Mouse (Mus musculus): ENCODE results near the gene Jmjd4. TPM values are rescaled to one million over a fixed set of nuclear protein-coding genes. Genes with fewer than 3 reads are reported as not detected.

Gene Jmjd4
- polyA plus RNA-seq, 1 experiment from 2014 or later: 12.0 TPM

GRCm38 (mm10) chr11:59456346-59456745 is 6.5 kb downstream of the Jmjd4 start:
- H3K27ac ChIP-seq (ENCODE audit: low read depth, low read length): no peak overlapping the region
- DNase-seq (ENCODE audit: low spot score) (no peak), ATAC-seq (no peak)
- no peak overlapping the region for H3K9ac ChIP-seq (ENCODE audit: low read length)
- H3K4me2 ChIP-seq (ENCODE audit: low read length): no peak overlapping the region
- peaks cover 61% of the 10 kb centered on the region for H3K36me3 ChIP-seq (ENCODE audit: control insufficient read depth, insufficient read depth, low read length)
- H3K27me3 ChIP-seq (replicated peaks; ENCODE audit: control insufficient read depth, insufficient read depth, low read length): no peaks in the 10 kb centered on the region
- H3K9me3 ChIP-seq (replicated peaks; ENCODE audit: control insufficient read depth, low read length): no peaks in the 10 kb centered on the region
- no peaks in the 10 kb centered on the region for H3K4me1 ChIP-seq (ENCODE audit: control insufficient read depth, insufficient read depth, low read length)
- WGBS: 93% methylated on average over 2 of the region's 2 CpGs
- H3K4me3 ChIP-seq (ENCODE audit: low read depth, low read length): no peak overlapping the region

- Histone ChIP-seq H3K9me3 (replicated peaks; ENCODE audit: control insufficient read depth, low read length) (no peaks in the 10 kb centered on the region), H3K27ac (ENCODE audit: low read depth, low read length) (no peak overlapping the region), H3K4me1 (ENCODE audit: control insufficient read depth, insufficient read depth, low read length) (no peaks in the 10 kb centered on the region), H3K36me3 (ENCODE audit: control insufficient read depth, insufficient read depth, low read length) (peaks cover 62% of the 10 kb centered on the region), H3K9ac (ENCODE audit: low read length) (no peak overlapping the region), H3K27me3 (replicated peaks; ENCODE audit: control insufficient read depth, insufficient read depth, low read length) (no peaks in the 10 kb centered on the region), H3K4me2 (ENCODE audit: low read length) (no peak overlapping the region), H3K4me3 (ENCODE audit: low read depth, low read length) (no peak overlapping the region)
- no peak for ATAC-seq
- 87% methylated on average over 2 of the region's 2 CpGs for WGBS
- no peak for DNase-seq (ENCODE audit: low spot score)
These were observed 7.0 kb downstream of the Jmjd4 start for GRCm38 (mm10) chr11:59456891-59457290.

GRCm38 (mm10) chr11:59458973-59459372 is 9.1 kb downstream of the Jmjd4 start:
- Histone ChIP-seq H3K36me3 (ENCODE audit: control insufficient read depth, insufficient read depth, low read length) (peaks cover 70% of the 10 kb centered on the region), H3K4me2 (ENCODE audit: low read length) (no peak overlapping the region), H3K9me3 (replicated peaks; ENCODE audit: control insufficient read depth, low read length) (peaks cover 11% of the 10 kb centered on the region), H3K4me3 (ENCODE audit: low read depth, low read length) (no peak overlapping the region), H3K4me1 (ENCODE audit: control insufficient read depth, insufficient read depth, low read length) (no peaks in the 10 kb centered on the region), H3K27ac (ENCODE audit: low read depth, low read length) (no peak overlapping the region), H3K27me3 (replicated peaks; ENCODE audit: control insufficient read depth, insufficient read depth, low read length) (no peaks in the 10 kb centered on the region), H3K9ac (ENCODE audit: low read length) (no peak overlapping the region)
- no peak for DNase-seq (ENCODE audit: low spot score)
- 65% methylated on average over 5 of the region's 5 CpGs for WGBS
- ATAC-seq: no peak

- Histone ChIP-seq H3K4me2 (ENCODE audit: low read length) (no peak overlapping the region), H3K27ac (ENCODE audit: low read depth, low read length) (no peak overlapping the region), H3K9ac (ENCODE audit: low read length) (no peak overlapping the region), H3K9me3 (replicated peaks; ENCODE audit: control insufficient read depth, low read length) (peaks cover 16% of the 10 kb centered on the region), H3K4me1 (ENCODE audit: control insufficient read depth, insufficient read depth, low read length) (no peaks in the 10 kb centered on the region), H3K27me3 (replicated peaks; ENCODE audit: control insufficient read depth, insufficient read depth, low read length) (no peaks in the 10 kb centered on the region), H3K4me3 (ENCODE audit: low read depth, low read length) (no peak overlapping the region), H3K36me3 (ENCODE audit: control insufficient read depth, insufficient read depth, low read length) (peaks cover 64% of the 10 kb centered on the region)
- ATAC-seq (no peak), DNase-seq (ENCODE audit: low spot score) (no peak)
- WGBS: 96% methylated on average over 2 of the region's 2 CpGs
These were observed 10.6 kb downstream of the Jmjd4 start for GRCm38 (mm10) chr11:59460459-59460858.

- H3K27ac ChIP-seq (ENCODE audit: low read depth, low read length): peak overlapping the region; percentile 62; the same call in 1 of the 2 replicates
- H3K4me2 ChIP-seq (ENCODE audit: low read length): peak overlapping the region; percentile 80
- peak overlapping the region; percentile 59 for H3K4me3 ChIP-seq (ENCODE audit: low read depth, low read length)
- WGBS: 8% methylated on average over 37 of the region's 37 CpGs
- DNase-seq (ENCODE audit: low spot score): peak; percentile 12
- H3K9me3 ChIP-seq (replicated peaks; ENCODE audit: control insufficient read depth, low read length): no peaks in the 10 kb centered on the region
- peak overlapping the region; percentile 85 for H3K9ac ChIP-seq (ENCODE audit: low read length)
- no peaks in the 10 kb centered on the region for H3K27me3 ChIP-seq (replicated peaks; ENCODE audit: control insufficient read depth, insufficient read depth, low read length)
- H3K4me1 ChIP-seq (ENCODE audit: control insufficient read depth, insufficient read depth, low read length): peaks cover 5% of the 10 kb centered on the region; the same call in 1 of the 2 replicates
- ATAC-seq: peak; percentile 67
- no peaks in the 10 kb centered on the region for H3K36me3 ChIP-seq (ENCODE audit: control insufficient read depth, insufficient read depth, low read length)
These were observed 21.8 kb downstream of the Jmjd4 start for GRCm38 (mm10) chr11:59471413-59472325.

- no peaks in the 10 kb centered on the region for H3K27me3 ChIP-seq (replicated peaks; ENCODE audit: control insufficient read depth, insufficient read depth, low read length)
- DNase-seq (ENCODE audit: low spot score) (peak; percentile 96), ATAC-seq (peak; percentile 94)
- no peaks in the 10 kb centered on the region for H3K36me3 ChIP-seq (ENCODE audit: control insufficient read depth, insufficient read depth, low read length)
- peak within 1 kb of the TSS; percentile 80 for H3K4me2 ChIP-seq (ENCODE audit: low read length)
- peaks cover 5% of the 10 kb centered on the region; the same call in 1 of the 2 replicates for H3K4me1 ChIP-seq (ENCODE audit: control insufficient read depth, insufficient read depth, low read length)
- no peaks in the 10 kb centered on the region for H3K9me3 ChIP-seq (replicated peaks; ENCODE audit: control insufficient read depth, low read length)
- peak within 1 kb of the TSS; percentile 59 for H3K4me3 ChIP-seq (ENCODE audit: low read depth, low read length)
- peak within 1 kb of the TSS; percentile 62; the same call in 1 of the 2 replicates for H3K27ac ChIP-seq (ENCODE audit: low read depth, low read length)
- under 1% methylated on average over 19 of the region's 19 CpGs for WGBS
- peak within 1 kb of the TSS; percentile 85 for H3K9ac ChIP-seq (ENCODE audit: low read length)
These were observed 22.5 kb downstream of the Jmjd4 start, which contains the start of gene Zfp867 for GRCm38 (mm10) chr11:59472326-59472677. Gene Zfp867 (minus strand): TSS chr11:59472474.

- 71% methylated on average over 6 of the region's 6 CpGs for WGBS
- Histone ChIP-seq H3K4me3 (ENCODE audit: low read depth, low read length) (no peak overlapping the region), H3K27ac (ENCODE audit: low read depth, low read length) (no peak overlapping the region), H3K36me3 (ENCODE audit: control insufficient read depth, insufficient read depth, low read length) (no peaks in the 10 kb centered on the region), H3K4me2 (ENCODE audit: low read length) (no peak overlapping the region), H3K4me1 (ENCODE audit: control insufficient read depth, insufficient read depth, low read length) (no peaks in the 10 kb centered on the region), H3K27me3 (replicated peaks; ENCODE audit: control insufficient read depth, insufficient read depth, low read length) (no peaks in the 10 kb centered on the region), H3K9ac (ENCODE audit: low read length) (no peak overlapping the region), H3K9me3 (replicated peaks; ENCODE audit: control insufficient read depth, low read length) (no peaks in the 10 kb centered on the region)
- DNase-seq (ENCODE audit: low spot score): no peak
- no peak for ATAC-seq
These were observed 27.4 kb downstream of the Jmjd4 start for GRCm38 (mm10) chr11:59477240-59477639.

GRCm38 (mm10) chr11:59483212-59483611 is 33.4 kb downstream of the Jmjd4 start:
- H3K27me3 ChIP-seq (replicated peaks; ENCODE audit: control insufficient read depth, insufficient read depth, low read length): no peaks in the 10 kb centered on the region
- no peak overlapping the region for H3K9ac ChIP-seq (ENCODE audit: low read length)
- no peak for ATAC-seq
- H3K9me3 ChIP-seq (replicated peaks; ENCODE audit: control insufficient read depth, low read length): no peaks in the 10 kb centered on the region
- whole genome bisulfite sequencing: 5% methylated on average over 2 of the region's 2 CpGs
- H3K4me1 ChIP-seq (ENCODE audit: control insufficient read depth, insufficient read depth, low read length): no peaks in the 10 kb centered on the region
- peaks cover 31% of the 10 kb centered on the region for H3K36me3 ChIP-seq (ENCODE audit: control insufficient read depth, insufficient read depth, low read length)
- H3K27ac ChIP-seq (ENCODE audit: low read depth, low read length): no peak overlapping the region
- DNase-seq (ENCODE audit: low spot score): peak; percentile 88
- H3K4me2 ChIP-seq (ENCODE audit: low read length): no peak overlapping the region
- H3K4me3 ChIP-seq (ENCODE audit: low read depth, low read length): no peak overlapping the region

- no peak overlapping the region for H3K27ac ChIP-seq (ENCODE audit: low read depth, low read length)
- H3K4me3 ChIP-seq (ENCODE audit: low read depth, low read length): no peak overlapping the region
- H3K27me3 ChIP-seq (replicated peaks; ENCODE audit: control insufficient read depth, insufficient read depth, low read length): no peaks in the 10 kb centered on the region
- no peak overlapping the region for H3K4me2 ChIP-seq (ENCODE audit: low read length)
- H3K4me1 ChIP-seq (ENCODE audit: control insufficient read depth, insufficient read depth, low read length): no peaks in the 10 kb centered on the region
- no peaks in the 10 kb centered on the region for H3K9me3 ChIP-seq (replicated peaks; ENCODE audit: control insufficient read depth, low read length)
- ATAC-seq: no peak
- 64% methylated on average over 2 of the region's 2 CpGs for WGBS
- DNase-seq (ENCODE audit: low spot score): no peak
- no peak overlapping the region for H3K9ac ChIP-seq (ENCODE audit: low read length)
- peaks cover 49% of the 10 kb centered on the region for H3K36me3 ChIP-seq (ENCODE audit: control insufficient read depth, insufficient read depth, low read length)
These were observed 35.8 kb downstream of the Jmjd4 start for GRCm38 (mm10) chr11:59485641-59486040.

All from forebrain, embryonic 14.5 days (tissue).